10 mouse cellular contexts compared by ENCODE assay signal in the genomic region with DNA sequence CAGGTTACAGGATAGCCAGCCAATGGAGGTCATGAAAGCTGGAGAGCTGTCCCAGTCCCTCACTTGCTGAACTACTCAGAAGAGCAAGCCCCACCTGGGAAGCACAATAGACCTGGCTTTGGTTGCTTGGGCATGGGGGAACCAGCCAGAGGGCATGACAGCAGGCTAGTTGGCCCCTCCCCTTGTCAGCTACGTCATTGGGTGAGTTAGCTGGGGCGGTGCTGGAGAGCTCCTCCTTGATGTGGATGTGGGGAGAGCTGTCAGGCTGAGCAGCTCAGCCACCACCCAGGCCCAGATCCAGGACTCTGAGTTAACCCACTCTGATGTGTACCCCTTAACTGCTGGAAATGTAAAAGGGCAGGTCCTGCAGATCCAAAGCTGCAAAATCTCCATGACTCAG. TPM values are rescaled to one million over a fixed set of nuclear protein-coding genes. Genes with fewer than 3 reads are reported as not detected.
DNase-seq lines count a peak whose midpoint lies in the region; ATAC-seq lines count a peak whose summit lies in the region.
"Had no signal": no experiment of that assay in that cellular context is flagged by ENCODE, and none has a peak within 500 bp of the region (broad histone marks: within the 10 kb centered on the region; RNA-seq: fewer than 3 reads in every experiment).

No protein-coding gene starts in this region.

- H3K9me3 ChIP-seq in megakaryocyte, embryonic 14.5 days = no peaks in the 10 kb centered on the region

- peak; percentile 42 for DNase-seq in thymus, postnatal 14 days
- DNase-seq in thymus, adult 18-20 months = no peak
- DNase-seq in ovary, postnatal 14 days (ENCODE audit: low spot score) = no peak
- no peak for DNase-seq in right cerebral cortex, postnatal 4 days
- DNase-seq in left cerebral cortex, postnatal 10 days (ENCODE audit: extremely low spot score in 1 of 2, low spot score in 2 of 2) = no peak
- no peak for DNase-seq in right cerebral cortex, adult 2 months (ENCODE audit: low spot score in 2 of 2)
- DNase-seq: cerebellum, adult 2 months; kidney, adult 2 months had no signal

- intact Hi-C loops in left cerebral cortex, postnatal 10 days (cut with DNase I) = loop anchor here (5.0 kb wide), 1 partner anchor 37 kb away; no protein-coding TSS in a partner anchor

- H3K4me3 ChIP-seq in megakaryocyte, embryonic 14.5 days (replicated peaks) = peak overlapping the region; percentile 40

- peaks cover 2% of the 10 kb centered on the region for H3K27me3 ChIP-seq in megakaryocyte, embryonic 14.5 days (replicated peaks)

- peak; percentile 35; the same call in 1 of the 2 replicates for ATAC-seq in erythroblast, adult 5-6 weeks (replicated peaks; ENCODE audit: low FRiP score, poor library complexity, severe bottlenecking)

- peaks cover 15% of the 10 kb centered on the region for H3K36me3 ChIP-seq in megakaryocyte, embryonic 14.5 days (replicated peaks; ENCODE audit: low read length)

- peaks cover 30% of the 10 kb centered on the region for H3K4me1 ChIP-seq in megakaryocyte, embryonic 14.5 days

RNA-seq across cellular contexts. Expression of gene Pik3ap1, which starts 24.4 kb away (rescaled TPM):
- total RNA-seq in erythroblast, adult 5-6 weeks (2015; ENCODE audit: low replicate concordance) = 8.1 and 14.6 TPM in 2 replicates
- total RNA-seq in erythroblast, adult 5-6 weeks (2017; ENCODE audit: low replicate concordance) = 8.9 and 10.5 TPM in 2 replicates
- 1.6 and 6.5 TPM in 2 replicates for polyA plus RNA-seq in megakaryocyte, embryonic 14.5 days (2012; ENCODE audit: insufficient read depth, low replicate concordance)
- 1 to 10 TPM; 2.0 to 3.2 TPM for total RNA-seq in left cerebral cortex, postnatal 10 days (2021)
